Mouse (Mus musculus): ENCODE measurements around the gene Amt. TPM values are rescaled to one million over a fixed set of nuclear protein-coding genes. Genes with fewer than 3 reads are reported as not detected.

The Amt gene
- polyA plus RNA-seq, 1 experiment from 2014 or later = 33.3 TPM

GRCm38 (mm10) chr9:108290016-108290750 lies 6.5 kb upstream of the Amt start, which contains the start of gene Nicn1:
Nicn1 (plus strand) TSS chr9:108290429.
- H3K27ac ChIP-seq = peak within 1 kb of the TSS; percentile 93
- under 1% methylated on average over 32 of the region's 32 CpGs for WGBS
- ATAC-seq (ENCODE audit: low FRiP score) = peak; percentile 98
- peaks cover 20% of the 10 kb centered on the region for H3K36me3 ChIP-seq
- H3K9me3 ChIP-seq = no peaks in the 10 kb centered on the region
- H3K4me1 ChIP-seq (replicated peaks) = peaks cover 10% of the 10 kb centered on the region
- H3K9ac ChIP-seq = peak within 1 kb of the TSS; percentile 77
- peak within 1 kb of the TSS; percentile 69 for H3K4me2 ChIP-seq
- H3K4me3 ChIP-seq = peak within 1 kb of the TSS; percentile 59
- H3K27me3 ChIP-seq = no peaks in the 10 kb centered on the region

GRCm38 (mm10) chr9:108290773-108291172 lies 5.9 kb upstream of the Amt start:
- Histone ChIP-seq H3K36me3 (peaks cover 26% of the 10 kb centered on the region), H3K27me3 (no peaks in the 10 kb centered on the region), H3K4me1 (replicated peaks) (peaks cover 10% of the 10 kb centered on the region), H3K9me3 (no peaks in the 10 kb centered on the region), H3K4me3 (peak overlapping the region; percentile 59), H3K4me2 (peak overlapping the region; percentile 69), H3K9ac (peak overlapping the region; percentile 77), H3K27ac (peak overlapping the region; percentile 93)
- ATAC-seq (ENCODE audit: low FRiP score) = 0 out of 2 replicates have a peak, but pooled peaks have one; percentile 12
- WGBS = 44% methylated on average over 6 of the region's 6 CpGs

- Histone ChIP-seq H3K4me2 (no peak overlapping the region), H3K4me3 (no peak overlapping the region), H3K27me3 (no peaks in the 10 kb centered on the region), H3K4me1 (replicated peaks) (peaks cover 25% of the 10 kb centered on the region), H3K9me3 (no peaks in the 10 kb centered on the region), H3K36me3 (peaks cover 46% of the 10 kb centered on the region), H3K27ac (no peak overlapping the region), H3K9ac (no peak overlapping the region)
- no peak for ATAC-seq (ENCODE audit: low FRiP score)
- WGBS = 85% methylated on average over 3 of the region's 3 CpGs
Measured at GRCm38 (mm10) chr9:108301853-108302252, 5.2 kb downstream of the Amt start.

- peaks cover 38% of the 10 kb centered on the region for H3K4me1 ChIP-seq (replicated peaks)
- H3K4me3 ChIP-seq = peak overlapping the region; percentile 93
- peaks cover 40% of the 10 kb centered on the region for H3K36me3 ChIP-seq
- peak overlapping the region; percentile 92 for H3K4me2 ChIP-seq
- 90% methylated on average over 4 of the region's 4 CpGs for WGBS
- H3K27me3 ChIP-seq = no peaks in the 10 kb centered on the region
- H3K27ac ChIP-seq = 0 out of 2 replicates have a peak overlapping the region, but pooled peaks have one; percentile 99
- no peaks in the 10 kb centered on the region for H3K9me3 ChIP-seq
- peak overlapping the region; percentile 95 for H3K9ac ChIP-seq
- ATAC-seq (ENCODE audit: low FRiP score) = no peak
Measured at GRCm38 (mm10) chr9:108304716-108305115, 8.1 kb downstream of the Amt start.

DNA sequence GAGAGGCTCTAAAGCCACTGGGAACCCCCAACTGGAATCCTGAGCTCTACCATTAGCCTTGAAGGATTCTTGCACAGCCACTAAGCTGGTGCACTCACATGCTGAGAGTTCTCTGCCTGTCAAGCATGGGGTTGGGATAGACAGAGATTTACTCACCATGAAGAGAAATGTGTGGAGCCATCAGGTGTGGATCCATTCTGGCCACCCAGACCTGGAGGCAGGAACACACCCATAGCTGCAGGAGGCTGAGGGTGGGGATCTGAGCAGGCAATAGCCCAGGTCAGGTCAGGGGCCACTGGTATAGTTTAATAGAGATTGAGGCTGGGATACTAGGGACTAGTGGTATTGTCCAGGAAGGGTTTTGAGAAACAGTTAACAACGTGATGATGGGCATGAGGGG lies 8.5 kb downstream of the Amt start:
- Histone ChIP-seq H3K4me2 (peak overlapping the region; percentile 92), H3K4me1 (replicated peaks) (peaks cover 42% of the 10 kb centered on the region), H3K9me3 (no peaks in the 10 kb centered on the region), H3K4me3 (peak overlapping the region; percentile 93), H3K27ac (peak overlapping the region; percentile 99), H3K27me3 (no peaks in the 10 kb centered on the region), H3K9ac (peak overlapping the region; percentile 95), H3K36me3 (peaks cover 38% of the 10 kb centered on the region)
- peak; percentile 0; the same call in 1 of the 2 replicates for ATAC-seq (ENCODE audit: low FRiP score)
- WGBS = 3% methylated on average over 1 of the region's 1 CpGs

- Histone ChIP-seq H3K4me1 (replicated peaks) (peaks cover 47% of the 10 kb centered on the region), H3K36me3 (peaks cover 31% of the 10 kb centered on the region), H3K9me3 (no peaks in the 10 kb centered on the region), H3K27me3 (no peaks in the 10 kb centered on the region), H3K27ac (peak within 1 kb of the TSS; percentile 99), H3K4me2 (peak within 1 kb of the TSS; percentile 92), H3K4me3 (peak within 1 kb of the TSS; percentile 93), H3K9ac (peak within 1 kb of the TSS; percentile 97)
- ATAC-seq (ENCODE audit: low FRiP score) = peak; percentile 98
- WGBS = under 1% methylated on average over 71 of the region's 81 CpGs
Measured at GRCm38 (mm10) chr9:108305629-108306520, 9.2 kb downstream of the Amt start, which contains the start of the genes Rhoa and Tcta. Rhoa (plus strand) TSS chr9:108306129. Tcta (minus strand) TSS chr9:108306160.

GRCm38 (mm10) chr9:108306571-108306980 lies 9.9 kb downstream of the Amt start:
- peak overlapping the region; percentile 93 for H3K4me3 ChIP-seq
- no peaks in the 10 kb centered on the region for H3K9me3 ChIP-seq
- peak overlapping the region; percentile 97 for H3K9ac ChIP-seq
- H3K36me3 ChIP-seq = peaks cover 26% of the 10 kb centered on the region
- ATAC-seq (ENCODE audit: low FRiP score) = peak; percentile 70
- peak overlapping the region; percentile 99 for H3K27ac ChIP-seq
- WGBS = under 1% methylated on average over 39 of the region's 51 CpGs
- no peaks in the 10 kb centered on the region for H3K27me3 ChIP-seq
- peak overlapping the region; percentile 92 for H3K4me2 ChIP-seq
- peaks cover 53% of the 10 kb centered on the region for H3K4me1 ChIP-seq (replicated peaks)

DNA sequence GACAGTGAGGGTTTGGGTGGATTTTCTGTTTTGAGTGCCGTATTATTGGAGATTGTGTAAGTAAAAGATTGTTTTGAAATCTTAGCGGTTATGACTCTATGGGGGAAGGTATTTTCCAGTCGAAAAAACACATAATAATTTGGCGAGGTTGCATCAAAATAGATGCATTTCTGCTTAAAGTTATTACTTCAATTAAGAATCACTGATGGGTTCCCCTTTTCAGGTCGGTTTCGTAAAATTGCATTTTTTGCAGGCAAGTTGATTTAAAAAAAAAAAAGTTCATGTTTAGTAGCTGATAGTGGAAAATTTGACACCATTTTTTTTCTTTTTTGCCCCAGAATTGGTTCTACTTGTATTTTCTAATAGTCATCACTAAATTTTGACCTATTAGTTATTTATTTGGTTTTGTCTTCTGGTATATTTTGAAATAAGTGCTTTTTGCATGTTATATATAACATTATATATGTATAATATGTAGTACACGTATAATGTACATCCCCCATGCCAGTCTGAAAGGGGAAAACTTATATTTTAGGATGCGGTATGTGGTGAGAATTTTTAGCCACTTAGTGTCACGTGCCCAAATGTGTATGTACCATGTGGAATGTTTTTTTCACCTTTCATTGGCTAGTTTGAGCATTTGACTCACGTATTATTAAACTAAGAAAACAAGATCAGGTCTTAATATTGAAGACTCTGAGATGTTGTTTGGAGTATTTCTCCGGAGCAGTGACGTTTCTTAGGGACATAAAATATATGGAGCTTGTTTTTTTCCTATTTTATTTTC lies 10.6 kb downstream of the Amt start:
- Histone ChIP-seq H3K36me3 (peaks cover 20% of the 10 kb centered on the region), H3K4me1 (replicated peaks) (peaks cover 58% of the 10 kb centered on the region), H3K4me3 (peak overlapping the region; percentile 93), H3K27ac (peak overlapping the region; percentile 99), H3K9ac (peak overlapping the region; percentile 97), H3K9me3 (no peaks in the 10 kb centered on the region), H3K27me3 (no peaks in the 10 kb centered on the region), H3K4me2 (peak overlapping the region; percentile 92)
- WGBS = 25% methylated on average over 12 of the region's 12 CpGs
- no peak for ATAC-seq (ENCODE audit: low FRiP score)

DNA sequence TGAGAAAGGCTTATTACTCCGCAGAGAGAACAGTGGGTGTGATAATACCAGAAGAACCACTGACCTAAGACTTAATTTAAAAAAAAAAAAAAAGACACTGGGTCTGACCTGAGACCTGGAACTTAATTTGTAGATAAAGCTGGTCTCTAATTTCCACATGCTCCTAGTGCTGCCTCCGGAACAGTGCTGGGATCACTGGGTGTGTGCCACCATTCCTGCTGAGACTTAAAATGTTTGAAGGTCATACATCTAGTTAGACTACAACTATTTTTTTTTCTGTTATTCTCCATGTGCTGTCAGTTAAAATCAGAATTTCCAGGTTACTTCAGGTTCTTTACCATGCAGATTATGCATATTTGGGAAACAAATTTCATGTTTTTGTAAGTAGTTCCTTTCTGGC lies 11.5 kb downstream of the Amt start:
- Histone ChIP-seq H3K9me3 (no peaks in the 10 kb centered on the region), H3K36me3 (peaks cover 10% of the 10 kb centered on the region), H3K27ac (no peak overlapping the region), H3K4me2 (peak overlapping the region; percentile 92), H3K4me3 (peak overlapping the region; percentile 93), H3K9ac (peak overlapping the region; percentile 64), H3K27me3 (no peaks in the 10 kb centered on the region), H3K4me1 (replicated peaks) (peaks cover 58% of the 10 kb centered on the region)
- WGBS = 78% methylated on average over 2 of the region's 2 CpGs
- ATAC-seq (ENCODE audit: low FRiP score) = no peak

GRCm38 (mm10) chr9:108317572-108317971 lies 20.9 kb downstream of the Amt start:
- Histone ChIP-seq H3K4me1 (replicated peaks) (no peaks in the 10 kb centered on the region; the same call in 1 of the 2 replicates), H3K4me2 (no peak overlapping the region), H3K9ac (no peak overlapping the region), H3K27me3 (no peaks in the 10 kb centered on the region), H3K9me3 (no peaks in the 10 kb centered on the region), H3K27ac (no peak overlapping the region), H3K36me3 (peaks cover 8% of the 10 kb centered on the region), H3K4me3 (no peak overlapping the region)
- no peak for ATAC-seq (ENCODE audit: low FRiP score)
- WGBS = 95% methylated on average over 3 of the region's 3 CpGs

- ATAC-seq (ENCODE audit: low FRiP score) = no peak
- no peaks in the 10 kb centered on the region; the same call in 1 of the 2 replicates for H3K4me1 ChIP-seq (replicated peaks)
- H3K9ac ChIP-seq = no peak overlapping the region
- H3K4me3 ChIP-seq = no peak overlapping the region
- H3K27ac ChIP-seq = no peak overlapping the region
- H3K9me3 ChIP-seq = no peaks in the 10 kb centered on the region
- peaks cover 8% of the 10 kb centered on the region for H3K36me3 ChIP-seq
- H3K27me3 ChIP-seq = no peaks in the 10 kb centered on the region
- WGBS = 88% methylated on average over 2 of the region's 2 CpGs
- no peak overlapping the region for H3K4me2 ChIP-seq
Measured at GRCm38 (mm10) chr9:108318462-108318861, 21.8 kb downstream of the Amt start.
